Mouse (Mus musculus) testis, adult 2 months (tissue): ENCODE measurements at regions not wholly inside any gene's neighbourhood (a gene's known extent, or its start where the extent isn't known, plus 50 kb on each side); places are given as distances from the start of the nearest gene placed in this dataset.

ENCODE experiments used
- CTCF ChIP-seq: fragments of 200-500 bp; IDR thresholded peaks from 2 replicates; pipeline ENCODE4 v1.5.1; 2012; ENCODE audit warnings: low read depth, mild to moderate bottlenecking, inconsistent platforms, low read length, moderate library complexity; ENCODE audit not compliant: control insufficient read depth, insufficient read depth, insufficient replicate concordance
- POLR2A ChIP-seq: fragments of 200-500 bp; IDR thresholded peaks from 2 replicates; pipeline ENCODE4 v1.6.1; 2012; ENCODE audit warnings: low read depth, mild to moderate bottlenecking, inconsistent platforms, low read length, moderate library complexity; ENCODE audit not compliant: control insufficient read depth

GRCm38 (mm10) chr15:96834862-96835261 lies 135.3 kb upstream of the Slc38a2 start:
- TF ChIP-seq POLR2A (no peak), CTCF (no peak)
